Mouse (Mus musculus) common myeloid progenitor, adult 5-6 weeks (primary cell): ENCODE data around the gene Loxl4. TPM values are rescaled to one million over a fixed set of nuclear protein-coding genes. Genes with fewer than 3 reads are reported as not detected.

Source experiments
- ATAC-seq: replicated peaks from 2 replicates; pipeline ENCODE4 v1.8.0; 2016; ENCODE audit warnings: low read depth, mild to moderate bottlenecking, moderate TSS enrichment, inconsistent platforms; ENCODE audit not compliant: poor library complexity, severe bottlenecking
- total RNA-seq: library from RNA; stranded (forward); fragments of 200-1000, 187-1606 nt; gene quantifications from 2 replicates; pipeline ENCODE4 v1.2.3, GENCODE M21; 2017

Loxl4 gene
- total RNA-seq, 1 experiment from 2014 or later, result not detected

DNA sequence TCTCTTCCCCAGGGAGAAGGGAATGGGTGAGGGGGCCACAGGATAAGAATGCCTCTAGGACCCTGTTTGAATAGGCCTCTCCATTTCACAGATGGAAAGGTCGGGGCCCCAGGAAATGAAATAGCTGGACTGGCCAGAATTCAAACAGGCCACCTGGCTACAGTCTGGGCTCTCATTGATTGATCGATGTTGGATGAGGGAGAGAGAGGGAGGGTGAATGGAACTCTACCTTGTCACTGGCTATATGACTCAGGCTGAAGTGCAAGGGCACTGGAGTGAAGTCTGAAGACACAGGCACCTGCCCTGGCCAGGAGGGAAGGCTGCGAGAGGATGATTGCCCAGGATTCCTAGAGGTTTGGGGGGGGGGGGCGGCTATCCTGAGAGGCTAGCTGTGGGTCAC is 867 bp downstream of the Loxl4 start:
- no peak for ATAC-seq

DNA sequence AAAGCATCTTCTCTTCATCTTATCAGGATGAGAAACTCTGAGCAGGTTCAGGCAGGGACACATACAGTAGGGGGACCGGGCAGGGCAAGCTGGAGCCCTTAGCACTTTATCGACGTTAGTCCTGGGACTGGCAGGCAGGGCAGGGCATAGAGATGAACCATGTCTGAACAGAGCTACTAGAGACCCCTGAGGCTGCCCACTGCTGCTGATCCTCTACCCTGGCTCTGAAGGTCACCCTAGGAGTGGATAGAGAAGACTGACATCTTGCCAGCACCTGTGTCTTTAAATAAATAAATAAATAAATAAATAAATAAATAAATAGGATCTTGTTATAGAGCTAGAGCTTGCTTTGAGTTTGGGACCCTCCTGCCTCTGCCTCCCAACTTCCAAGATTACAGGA is 2.9 kb downstream of the Loxl4 start:
- ATAC-seq, result no peak

DNA sequence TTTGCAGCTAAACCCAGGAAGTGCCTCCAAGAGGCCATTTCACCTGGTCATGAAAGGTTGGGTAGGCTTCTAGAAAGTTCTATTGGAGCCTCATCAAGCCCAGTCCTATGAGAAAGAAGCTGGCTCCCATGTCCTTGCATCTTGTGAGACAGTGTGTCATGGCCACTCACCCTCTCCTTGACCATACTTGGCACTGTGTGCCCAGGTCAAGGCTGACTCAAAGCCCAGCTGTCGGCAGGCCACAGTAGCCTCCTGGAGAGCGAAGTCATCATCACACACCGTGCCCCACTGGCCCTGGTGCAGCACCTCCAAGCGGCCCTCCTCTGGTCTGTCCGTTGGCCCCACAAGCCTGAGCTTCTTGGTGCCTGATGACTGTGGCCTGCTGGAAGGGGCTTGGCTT is 4.5 kb downstream of the Loxl4 start:
- no peak for ATAC-seq

DNA sequence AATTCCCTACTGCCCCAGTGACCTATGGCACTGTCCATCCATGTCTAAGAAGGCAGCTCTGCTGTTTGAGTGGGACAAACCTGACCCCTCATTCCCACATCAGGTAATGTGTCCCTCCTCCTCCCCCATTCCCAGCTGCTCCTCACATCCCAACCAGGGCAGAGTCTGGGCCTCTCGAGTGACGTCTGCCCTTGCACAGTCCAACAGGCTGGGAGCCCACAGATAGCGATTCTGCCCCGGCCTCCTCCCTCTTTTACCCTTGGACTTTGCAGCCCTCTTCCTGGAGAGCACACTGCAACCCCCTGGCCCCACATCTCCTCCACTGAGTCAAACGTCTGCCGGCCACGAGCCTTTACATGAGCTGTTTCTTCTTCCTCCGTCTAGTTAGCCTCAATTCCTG is 10.0 kb downstream of the Loxl4 start:
- no peak for ATAC-seq

DNA sequence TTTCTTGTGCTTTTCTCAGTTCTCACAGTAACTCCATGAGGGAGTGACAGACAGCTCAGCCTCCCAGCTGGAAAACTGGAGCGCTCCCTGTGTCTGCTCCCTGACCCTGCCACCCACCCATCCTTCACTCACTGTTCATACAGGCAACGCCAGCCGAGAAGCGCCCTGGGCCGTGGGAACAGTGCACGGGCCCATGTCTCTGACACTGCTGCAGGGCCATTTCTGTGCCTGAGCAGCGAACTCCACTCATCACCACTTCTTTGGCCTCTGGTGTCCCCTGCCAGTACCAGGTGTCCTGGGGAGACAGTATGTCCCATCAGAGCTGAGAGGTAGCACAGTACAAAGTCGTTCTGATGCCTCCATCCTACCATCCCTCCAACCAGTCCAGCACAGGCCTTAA is 10.6 kb downstream of the Loxl4 start:
- ATAC-seq, result no peak

DNA sequence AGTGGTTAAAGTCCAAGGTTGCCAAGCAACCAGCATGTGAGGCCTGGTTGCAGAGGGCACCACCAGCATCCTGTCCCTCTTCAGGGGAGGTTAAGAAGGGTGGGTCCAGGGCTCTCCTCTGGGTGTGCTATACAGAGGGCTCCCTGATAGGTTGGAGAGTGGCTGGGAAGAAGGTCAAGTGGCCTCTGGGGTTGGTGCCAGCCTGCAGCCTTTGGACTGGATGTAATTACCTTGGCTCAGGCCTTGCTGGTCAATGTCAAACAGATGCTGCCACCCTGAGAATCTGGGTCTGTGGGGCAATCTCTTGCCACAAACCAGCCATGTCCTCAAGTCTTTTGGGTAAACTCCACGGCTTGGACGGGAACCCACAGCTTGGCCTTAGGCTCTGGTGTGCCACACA is 11.2 kb downstream of the Loxl4 start:
- no peak for ATAC-seq

DNA sequence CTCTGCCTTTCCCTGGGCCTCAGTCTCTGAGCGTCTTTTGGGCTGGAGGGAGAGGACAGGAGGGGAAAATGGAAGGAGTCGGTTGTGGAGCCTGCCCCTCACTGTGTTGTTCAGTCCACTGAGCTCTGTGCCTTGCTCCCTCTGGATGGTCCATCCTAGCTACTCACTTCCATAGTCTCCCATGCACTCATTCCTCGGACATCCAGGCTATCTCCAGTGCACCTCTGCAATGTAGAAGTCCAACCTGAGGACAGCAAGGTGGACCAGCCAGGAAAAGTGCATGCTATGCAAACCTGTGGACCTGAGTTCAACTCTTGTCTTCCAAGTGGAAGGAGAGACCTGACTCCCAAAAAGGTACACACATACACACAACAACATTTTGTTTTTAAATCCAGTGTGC is 12.0 kb downstream of the Loxl4 start:
- ATAC-seq, result no peak

DNA sequence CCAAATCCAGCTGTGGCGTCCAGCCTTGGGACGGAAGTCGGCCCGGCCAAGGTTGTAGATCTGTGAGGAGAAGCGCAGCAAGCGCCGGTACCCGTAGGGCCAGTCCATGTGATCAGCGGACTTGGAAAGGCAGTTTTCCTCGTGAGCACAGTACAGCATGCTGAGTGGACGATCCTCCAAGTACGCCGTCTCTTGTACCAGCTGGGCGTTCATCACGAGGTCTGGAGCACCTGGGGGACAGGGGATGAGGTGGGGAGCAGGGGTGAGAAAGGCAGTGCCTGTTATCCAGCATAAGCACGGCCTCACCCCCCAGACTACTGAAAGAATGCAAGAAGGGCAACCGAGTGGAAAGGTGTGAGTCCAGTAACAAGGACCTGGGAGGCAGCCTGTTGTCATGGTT is 12.7 kb downstream of the Loxl4 start:
- no peak for ATAC-seq

DNA sequence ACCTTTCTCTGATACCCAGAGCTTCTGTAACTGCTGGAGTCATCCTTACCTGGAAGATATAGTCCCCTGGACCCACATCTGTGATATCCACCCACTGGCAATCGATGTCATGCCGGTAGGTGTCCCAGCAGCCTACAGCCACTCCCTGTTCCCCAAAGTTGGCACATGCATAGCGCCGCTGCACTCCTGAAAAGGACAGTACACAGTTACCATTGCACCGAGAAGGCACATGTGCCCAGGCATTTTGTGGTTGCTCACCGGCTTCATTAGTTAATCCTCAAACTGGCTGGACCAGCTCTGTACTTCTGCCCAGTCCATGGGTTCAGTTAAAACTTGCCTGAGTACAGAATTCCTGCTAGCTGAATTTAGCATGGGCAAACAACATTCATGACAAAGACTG is 14.7 kb downstream of the Loxl4 start:
- no peak for ATAC-seq

DNA sequence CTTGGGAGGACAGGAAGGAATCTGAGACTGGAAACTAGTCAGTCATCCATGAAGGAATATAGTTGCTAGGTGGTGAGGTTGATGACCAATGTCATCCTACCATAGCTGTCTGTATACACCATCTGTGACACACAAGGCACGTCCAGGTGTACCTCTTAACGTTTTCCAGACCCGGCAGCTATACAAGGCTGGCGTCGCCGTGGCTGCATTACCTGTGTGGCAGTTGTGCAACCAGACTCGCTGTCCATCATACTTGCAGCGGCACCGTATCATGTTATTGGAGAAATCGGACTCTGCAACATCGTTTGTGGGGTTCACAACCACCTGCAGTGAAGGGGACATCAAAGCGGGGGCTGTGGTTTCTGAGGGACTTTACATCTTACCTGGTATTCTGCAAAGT is 15.3 kb downstream of the Loxl4 start:
- no peak for ATAC-seq

DNA sequence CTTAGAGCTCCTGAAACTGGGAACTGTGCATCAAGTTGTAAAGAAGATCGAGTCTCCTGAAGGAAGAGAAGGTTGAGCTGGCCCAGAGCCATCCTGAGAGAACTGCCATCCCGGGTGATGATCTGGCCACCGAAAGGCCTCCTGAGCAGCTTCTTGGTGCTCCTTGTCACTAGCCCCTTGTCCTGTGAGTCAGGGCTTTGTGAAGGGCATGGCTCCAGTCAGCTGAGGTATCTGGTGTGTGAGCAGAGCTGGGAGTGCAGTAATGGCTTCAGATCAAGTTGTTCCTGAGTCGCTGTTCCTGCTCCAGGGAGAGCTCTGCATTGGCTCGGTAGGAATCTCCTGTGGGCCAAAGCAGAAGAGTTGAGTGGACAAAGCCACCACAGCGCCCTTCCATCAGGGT is 17.5 kb downstream of the Loxl4 start:
- ATAC-seq, result no peak

DNA sequence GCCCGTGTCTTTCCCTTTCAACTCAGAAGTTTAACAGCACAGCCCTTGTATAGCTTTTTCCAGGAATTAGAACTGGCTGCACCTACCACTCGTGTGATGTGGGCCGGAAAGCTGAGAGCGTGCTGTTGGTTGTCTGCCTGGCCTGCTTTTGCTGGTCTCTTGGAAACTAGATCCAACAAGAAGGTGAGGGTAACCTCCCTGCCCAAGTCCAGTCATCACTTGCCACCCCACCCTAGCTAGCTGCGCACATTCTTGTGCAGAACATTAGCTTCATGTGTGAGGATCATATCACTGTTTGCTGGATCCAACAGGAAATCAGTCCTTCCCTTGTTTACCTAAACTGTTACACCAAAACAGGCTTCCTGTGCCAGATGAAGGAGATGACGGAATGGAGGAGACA is 19.2 kb downstream of the Loxl4 start:
- no peak for ATAC-seq

DNA sequence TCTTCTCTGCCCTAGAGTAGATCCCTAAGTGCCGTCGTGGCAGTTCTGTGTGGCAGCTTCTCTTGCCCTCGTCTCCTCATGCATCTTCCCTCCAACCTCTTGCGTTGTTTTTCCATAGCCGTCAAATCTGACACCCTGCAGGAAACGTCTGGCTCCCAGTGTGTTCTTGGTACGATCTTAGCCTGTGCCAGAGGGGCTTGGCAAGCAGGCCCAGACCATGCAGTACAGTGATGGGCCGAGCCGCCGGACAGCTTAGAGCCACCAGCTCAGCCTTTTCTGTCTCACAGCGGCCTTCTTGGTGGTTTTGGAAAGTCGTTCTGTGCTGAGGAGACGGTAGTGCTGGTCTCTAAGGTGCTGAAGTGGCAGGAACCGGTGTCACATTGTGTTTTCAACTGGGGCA is 21.1 kb downstream of the Loxl4 start:
- ATAC-seq, result no peak

DNA sequence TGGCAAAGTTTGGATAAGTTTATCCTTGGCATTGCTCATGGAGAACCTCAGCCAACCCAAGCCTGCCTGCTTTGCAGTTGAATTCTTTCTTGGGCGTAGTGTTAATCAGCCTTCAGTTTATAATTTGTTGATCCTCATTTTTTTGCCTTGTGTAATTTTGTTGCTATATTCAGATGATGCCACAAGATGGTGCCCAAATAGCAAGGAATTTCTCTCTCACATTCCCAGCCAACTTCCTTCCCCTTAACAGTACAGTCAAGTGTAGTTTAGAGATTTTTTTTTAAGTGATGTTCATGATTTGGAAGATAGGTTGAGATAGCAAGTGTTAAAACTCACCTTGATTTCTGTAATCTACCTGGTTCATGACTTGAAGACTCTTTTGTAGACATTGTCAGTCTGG is 23.4 kb downstream of the Loxl4 start:
- ATAC-seq, result no peak

DNA sequence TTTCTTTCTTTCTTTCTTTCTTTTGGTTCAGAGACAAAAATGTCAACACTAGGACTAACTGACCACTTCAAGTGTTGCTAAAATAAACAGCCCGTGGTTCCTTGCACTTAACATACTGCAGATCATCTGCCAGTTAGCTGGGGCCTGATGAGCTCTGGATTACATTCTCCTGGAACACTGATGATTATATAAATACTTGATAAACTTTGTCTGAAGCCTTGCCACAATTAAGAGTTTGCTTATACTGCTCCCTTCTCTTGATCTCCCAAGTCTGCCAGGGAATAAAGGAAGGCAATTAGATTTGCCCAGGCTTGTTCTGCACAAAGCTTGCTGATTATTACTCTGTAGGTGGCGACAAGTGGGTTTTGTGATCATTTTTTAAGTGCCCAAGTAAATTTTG is 24.9 kb downstream of the Loxl4 start:
- ATAC-seq, result no peak

DNA sequence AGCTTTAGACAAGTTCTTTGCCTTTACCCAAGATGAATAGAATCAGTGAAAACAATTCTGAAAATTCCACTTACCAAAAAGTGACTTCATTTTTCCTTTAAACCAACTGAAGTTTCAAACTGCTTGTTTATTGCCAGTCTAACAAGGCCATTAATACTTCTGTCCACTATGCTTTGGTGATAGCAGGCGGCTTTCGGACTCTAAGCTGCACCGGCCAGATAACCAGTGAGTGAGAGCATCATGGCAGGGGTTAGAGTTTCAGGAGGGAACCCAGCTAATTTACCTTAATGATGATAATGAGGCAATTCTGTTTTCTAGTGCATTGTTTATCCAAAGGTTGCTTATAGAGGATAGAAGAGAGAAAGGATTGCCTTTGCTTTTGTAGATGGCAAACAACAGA is 28.4 kb downstream of the Loxl4 start:
- ATAC-seq, result no peak

DNA sequence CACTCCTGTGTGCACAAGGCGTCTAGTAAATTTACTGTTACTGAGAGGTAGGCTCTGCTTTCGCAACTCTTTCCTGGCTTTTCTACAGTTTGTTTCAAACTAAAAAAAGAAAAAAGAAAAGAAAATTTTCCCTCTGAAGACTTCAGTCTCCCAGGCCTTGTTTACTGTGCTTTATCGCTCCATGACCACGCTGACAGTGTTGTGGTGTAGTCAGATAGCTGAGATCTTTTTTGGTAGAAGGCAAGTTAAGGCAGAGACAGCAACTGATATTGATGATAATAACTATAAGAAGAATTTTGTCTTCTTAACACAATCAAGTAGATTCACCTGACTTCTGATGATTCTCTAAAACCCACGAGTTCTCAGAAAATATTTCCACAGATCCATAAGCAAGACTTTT is 28.9 kb downstream of the Loxl4 start:
- no peak for ATAC-seq

DNA sequence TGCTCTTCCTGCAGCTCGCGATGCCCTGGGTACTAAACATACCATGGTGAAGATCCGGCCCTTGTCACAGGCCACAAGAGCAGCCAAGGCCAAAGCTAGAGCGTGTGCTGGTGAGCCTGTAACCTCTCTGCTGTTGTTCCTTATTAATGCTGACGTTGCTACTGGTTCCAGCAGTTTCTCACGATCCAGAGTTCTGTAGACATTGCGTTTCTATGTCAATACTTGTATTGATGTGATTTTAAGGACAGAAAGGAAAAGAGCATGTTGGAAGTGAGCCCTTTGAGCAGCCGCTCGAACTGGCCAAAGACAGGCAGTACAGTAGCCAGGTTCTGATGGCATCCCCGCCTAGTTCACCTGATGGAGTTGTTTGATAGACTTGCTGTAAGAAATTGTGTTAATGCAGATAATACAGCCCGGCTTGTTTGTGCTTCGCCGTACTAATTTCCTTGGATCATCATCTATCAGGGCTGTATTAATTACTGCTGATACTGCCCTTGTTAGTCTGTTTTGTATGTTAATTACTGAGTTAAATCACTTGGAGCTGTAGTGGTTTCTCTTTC is 29.7 kb downstream of the Loxl4 start:
- no peak for ATAC-seq

DNA sequence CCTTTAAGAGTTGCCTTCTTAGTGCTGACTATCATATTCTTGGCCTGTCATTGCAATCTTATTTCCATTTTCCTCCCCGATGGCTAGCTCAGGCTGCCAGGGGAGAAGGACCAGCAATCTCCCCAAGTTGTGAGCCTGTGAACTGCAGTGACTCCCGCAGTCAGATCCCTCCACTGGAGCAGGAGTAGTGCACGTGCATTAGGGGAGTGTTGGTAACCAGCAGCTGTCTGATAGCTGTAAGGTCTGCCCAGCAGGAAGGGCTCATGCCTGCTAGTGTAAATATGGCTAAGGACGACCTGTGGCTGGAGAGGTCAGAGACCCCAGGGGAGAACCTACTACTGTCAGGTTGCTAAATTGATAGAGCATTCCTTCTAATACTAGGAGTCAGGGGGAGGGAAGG is 31.9 kb downstream of the Loxl4 start:
- ATAC-seq, result no peak

DNA sequence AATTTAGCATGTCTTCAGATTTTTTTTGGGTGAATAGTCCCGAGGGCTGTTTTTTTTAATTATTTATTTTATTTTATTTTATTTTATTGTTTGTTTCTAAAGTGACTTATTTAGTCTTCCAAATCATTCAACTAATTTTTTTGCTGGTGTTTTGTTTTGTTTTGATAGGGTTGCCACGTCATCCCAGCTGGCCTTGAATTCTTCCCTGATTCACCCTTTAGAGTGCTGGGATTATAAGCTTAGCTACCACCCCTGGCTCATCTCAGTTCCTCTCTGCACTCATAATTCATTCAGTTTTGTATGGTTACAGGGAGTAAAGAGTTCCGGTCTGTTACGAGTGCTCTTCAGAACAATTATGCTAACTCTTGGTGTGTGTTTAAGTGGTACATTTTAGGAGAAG is 34.0 kb downstream of the Loxl4 start:
- no peak for ATAC-seq

DNA sequence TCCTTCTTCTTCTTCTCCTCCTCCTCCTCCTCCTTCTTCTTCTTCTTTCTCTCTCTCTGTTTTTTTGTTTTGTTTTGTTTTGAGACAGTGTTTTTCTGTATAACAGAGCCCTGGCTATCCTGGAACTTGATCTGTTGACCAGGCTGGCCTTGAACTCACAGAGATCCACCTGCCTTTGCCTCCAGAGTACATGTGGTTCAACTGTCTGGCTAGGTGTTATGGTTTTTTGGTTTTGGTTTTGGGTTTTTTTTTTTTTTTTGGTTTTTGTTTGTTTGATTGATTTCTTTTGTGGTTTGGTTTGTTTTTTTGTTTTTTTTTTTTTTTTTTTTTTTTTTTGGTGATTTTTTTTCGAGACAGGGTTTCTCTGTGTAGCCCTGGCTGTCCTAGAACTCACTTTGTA is 35.8 kb downstream of the Loxl4 start:
- no peak for ATAC-seq

DNA sequence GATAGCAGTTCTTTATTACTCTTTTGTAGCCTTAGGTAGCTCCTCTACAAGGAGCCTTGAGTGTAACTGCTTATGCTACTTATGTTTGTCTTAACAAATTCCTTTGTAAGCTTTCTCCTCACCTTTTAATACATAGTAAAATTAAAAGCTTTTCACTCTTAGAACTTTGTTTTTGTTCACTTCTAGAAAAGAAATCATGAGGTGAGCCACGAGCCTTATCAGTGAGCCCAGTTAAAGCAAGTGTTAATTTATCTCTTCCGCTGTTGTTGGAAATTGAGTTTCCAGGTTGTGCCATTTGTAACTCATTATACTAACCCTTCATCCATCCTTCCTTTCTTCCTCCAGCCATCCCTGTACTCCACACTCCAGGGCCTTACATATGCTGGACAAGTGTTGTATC is 37.3 kb downstream of the Loxl4 start:
- ATAC-seq, result no peak

DNA sequence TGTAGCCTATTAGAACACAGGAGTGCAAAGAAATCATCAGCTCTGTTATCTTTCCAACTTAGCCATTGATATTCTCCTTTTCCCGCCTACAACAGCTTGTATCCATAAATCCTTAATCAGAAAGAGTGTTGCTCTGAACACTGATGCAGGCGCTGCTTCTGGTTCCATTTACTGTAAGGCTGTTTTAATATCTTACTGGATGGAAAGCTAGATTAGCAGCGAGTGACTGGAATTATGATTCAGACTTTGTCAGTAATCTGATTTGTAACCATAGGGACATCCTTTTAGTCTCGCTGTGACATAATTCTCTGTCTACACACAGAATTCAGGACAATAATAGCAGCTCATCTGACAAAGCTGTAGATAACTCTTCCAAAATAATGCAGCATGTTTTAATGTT is 41.3 kb downstream of the Loxl4 start:
- ATAC-seq, result no peak
